Mouse (Mus musculus) ES-Bruce4 (cell line): Measurements from ENCODE around the gene Slc44a2.

Experiments
- EP300 ChIP-seq: IDR thresholded peaks from 2 replicates; pipeline ENCODE4 v1.6.1; 2011; ENCODE audit warnings: low read depth, low read length; ENCODE audit not compliant: insufficient read depth
- POLR2A ChIP-seq: IDR thresholded peaks from one replicate; pipeline ENCODE4 v1.8.1; 2011; ENCODE audit warnings: low read length; ENCODE audit not compliant: insufficient read depth

DNA sequence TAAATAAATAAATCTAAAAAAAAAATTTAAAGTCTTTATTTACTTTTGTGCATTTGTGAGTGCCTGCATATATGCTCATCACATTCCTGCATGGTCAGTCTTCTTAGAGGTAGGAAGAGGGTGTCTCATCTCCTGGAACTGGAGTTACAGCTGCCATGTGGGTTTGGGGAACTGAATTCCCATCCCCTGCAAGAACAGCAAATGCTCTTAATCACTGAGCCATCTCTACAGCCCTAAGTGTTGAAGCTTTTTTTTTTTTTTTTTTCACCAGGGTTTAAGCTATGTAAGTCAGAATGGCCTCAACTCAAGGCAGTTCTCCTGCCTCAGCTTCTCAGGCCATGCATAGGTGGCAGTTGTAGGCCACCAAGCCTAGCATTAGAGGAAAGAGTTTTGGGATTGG, 14.2 kb downstream of the Slc44a2 start:
- no peak for TF ChIP-seq EP300
- no peak for TF ChIP-seq POLR2A
